Comparison of ENCODE assay signal across 8 mouse cellular contexts in the genomic region with DNA sequence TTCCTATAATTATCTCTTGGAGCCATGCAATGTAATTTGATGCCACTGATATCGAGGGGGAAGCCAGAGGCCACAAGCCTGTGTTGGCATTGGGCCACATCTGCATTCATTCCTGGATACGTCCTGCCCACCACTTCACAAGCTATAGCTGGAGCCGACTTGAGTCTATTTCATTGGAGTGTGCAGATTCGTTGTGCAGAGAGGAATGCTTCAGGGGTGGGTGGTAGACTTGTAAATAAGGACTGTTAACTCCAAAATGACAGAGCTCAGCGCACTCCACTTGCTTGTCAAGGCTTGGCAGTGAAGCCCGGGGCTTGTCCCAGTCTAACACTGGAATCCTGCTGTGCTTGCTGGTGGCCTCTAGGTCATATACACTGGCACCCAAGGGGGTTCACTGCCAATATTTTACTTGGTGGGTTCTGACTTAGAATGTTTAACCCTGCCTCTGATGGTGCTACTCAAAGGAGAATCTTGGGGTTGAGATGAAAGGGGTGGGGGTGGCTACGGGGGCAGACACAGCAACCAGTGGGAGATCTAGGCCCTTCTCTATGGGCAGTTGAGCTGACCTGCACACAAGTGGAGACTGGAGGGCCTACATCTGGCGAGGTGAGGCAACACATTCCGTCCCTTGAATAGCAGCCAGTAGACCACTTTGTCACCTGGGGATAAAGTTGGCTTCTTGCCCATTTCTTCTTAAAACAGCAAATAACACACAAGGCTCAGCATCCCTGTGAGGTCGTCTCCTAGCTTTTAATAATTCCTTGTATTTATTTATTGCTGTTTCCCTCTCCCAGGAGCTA.
DNase-seq lines count a peak whose midpoint lies in the region; ATAC-seq and TF ChIP-seq lines count a peak whose summit lies in the region.

No protein-coding gene starts in this region.

- H3K79me2 ChIP-seq in heart, adult 2 months (replicated peaks; ENCODE audit: control insufficient read depth, insufficient read depth, low read length) = no peaks in the 10 kb centered on the region; the same call in 1 of the 2 replicates
- no peaks in the 10 kb centered on the region for H3K79me2 ChIP-seq in MEL (ENCODE audit: control insufficient read depth, insufficient read depth, low read length, poor library complexity)

- peak; percentile 32 to 50 for DNase-seq in heart, adult 2 months
- DNase-seq in heart, postnatal 36 days = no peak
- DNase-seq in MEL (ENCODE audit: low read depth, low spot score) = peak; percentile 28
- no peak for DNase-seq in testis, postnatal 10 days (ENCODE audit: low spot score)
- no peak for DNase-seq in layer of hippocampus, postnatal 14 days (ENCODE audit: low spot score in 2 of 2)
- no peak for DNase-seq in frontal cortex, postnatal 14 days (ENCODE audit: low spot score in 2 of 2)

- no peak overlapping the region for H3K4me2 ChIP-seq in forebrain, embryonic 15.5 days (replicated peaks)
- no peak overlapping the region for H3K4me2 ChIP-seq in intestine, postnatal 0 days (replicated peaks; ENCODE audit: low read depth)

- TF ChIP-seq POLR2A in heart, adult 2 months (IDR thresholded peaks at IDR 0.05; ENCODE audit: insufficient read depth, low read depth, low read length) = no peak
- no peak for TF ChIP-seq POLR2A in MEL (IDR thresholded peaks at IDR 0.05; ENCODE audit: control insufficient read depth in 1 of 2, insufficient read depth in 1 of 2, low read depth in 1 of 2, low read length in 2 of 2, poor library complexity in 1 of 2)

- no peaks in the 10 kb centered on the region for H3K9me3 ChIP-seq in MEL (replicated peaks; ENCODE audit: insufficient read depth, low read length)
- no peaks in the 10 kb centered on the region for H3K9me3 ChIP-seq in forebrain, embryonic 15.5 days
- H3K9me3 ChIP-seq in intestine, postnatal 0 days (ENCODE audit: control insufficient read depth) = 0 out of 2 replicates have a peak, but pooled peaks cover 4% of the 10 kb centered on the region

- 0 out of 2 replicates have a peak, but pooled peaks have one; percentile 28 for TF ChIP-seq EP300 in heart, adult 2 months (IDR thresholded peaks at IDR 0.05; ENCODE audit: insufficient read depth, low read depth, low read length)
- TF ChIP-seq EP300 in MEL (IDR thresholded peaks at IDR 0.05; ENCODE audit: low read depth in 1 of 2, low read length in 2 of 2) = no peak

- no peak for TF ChIP-seq RAD21 in MEL (IDR thresholded peaks at IDR 0.05; ENCODE audit: low read depth, low read length)

- H3K27me3 ChIP-seq in heart, adult 2 months (ENCODE audit: control insufficient read depth, insufficient read depth, low read length) = no peaks in the 10 kb centered on the region
- no peaks in the 10 kb centered on the region for H3K27me3 ChIP-seq in MEL (ENCODE audit: control insufficient read depth in 1 of 2, insufficient read depth in 2 of 2, low read length in 2 of 2)
- no peaks in the 10 kb centered on the region for H3K27me3 ChIP-seq in forebrain, embryonic 15.5 days
- H3K27me3 ChIP-seq in intestine, postnatal 0 days (replicated peaks; ENCODE audit: control insufficient read depth, insufficient read depth, low read length) = no peaks in the 10 kb centered on the region

- peaks cover 7% of the 10 kb centered on the region for H3K4me1 ChIP-seq in heart, adult 2 months (ENCODE audit: control insufficient read depth, insufficient read depth, low read length)
- no peaks in the 10 kb centered on the region for H3K4me1 ChIP-seq in MEL (ENCODE audit: control insufficient read depth in 1 of 2, insufficient read depth in 2 of 2, low read length in 2 of 2)
- H3K4me1 ChIP-seq in forebrain, embryonic 15.5 days = peaks cover 5% of the 10 kb centered on the region; the same call in 1 of the 2 replicates
- H3K4me1 ChIP-seq in intestine, postnatal 0 days (replicated peaks; ENCODE audit: control insufficient read depth, insufficient read depth, low read length) = 0 out of 2 replicates have a peak, but pooled peaks cover 4% of the 10 kb centered on the region

- TF ChIP-seq CTCF in heart, adult 2 months (IDR thresholded peaks at IDR 0.05) = no peak
- no peak for TF ChIP-seq CTCF in MEL (IDR thresholded peaks at IDR 0.05 in 2 of 3, conservative IDR thresholded peaks at IDR 0.05 in 1 of 3; ENCODE audit: control insufficient read depth in 1 of 3, insufficient read depth in 1 of 3, low read depth in 2 of 3, low read length in 3 of 3, poor library complexity in 1 of 3, severe bottlenecking in 1 of 3)
- no peak for TF ChIP-seq CTCF in intestine, postnatal 0 days (IDR thresholded peaks at IDR 0.05; ENCODE audit: low read depth)

- no peak overlapping the region for H3K9ac ChIP-seq in heart, adult 2 months (ENCODE audit: low read depth, low read length)
- no peak overlapping the region for H3K9ac ChIP-seq in MEL (ENCODE audit: control insufficient read depth, low read depth, low read length, poor library complexity, severe bottlenecking)
- no peak overlapping the region for H3K9ac ChIP-seq in forebrain, embryonic 15.5 days (replicated peaks)
- H3K9ac ChIP-seq in intestine, postnatal 0 days (ENCODE audit: low read depth, low read length) = no peak overlapping the region

- ATAC-seq in forebrain, embryonic 15.5 days (replicated peaks) = peak; percentile 58
- 0 out of 2 replicates have a peak, but pooled peaks have one; percentile 51 for ATAC-seq in intestine, postnatal 0 days

- H3K27ac ChIP-seq in heart, adult 2 months = peak overlapping the region; percentile 53
- H3K27ac ChIP-seq in MEL (ENCODE audit: control insufficient read depth, low read depth, low read length) = no peak overlapping the region
- no peak overlapping the region for H3K27ac ChIP-seq in forebrain, embryonic 15.5 days (replicated peaks)
- H3K27ac ChIP-seq in intestine, postnatal 0 days (ENCODE audit: low read depth, low read length) = no peak overlapping the region; the same call in 1 of the 2 replicates

- WGBS in heart, adult 2 months = 36% methylated on average over 10 of the region's 10 CpGs
- 37% methylated on average over 10 of the region's 10 CpGs for WGBS in forebrain, embryonic 15.5 days
- WGBS in intestine, postnatal 0 days = 43% methylated on average over 10 of the region's 10 CpGs

- H3K36me3 ChIP-seq in heart, adult 2 months (ENCODE audit: control insufficient read depth, insufficient read depth, low read length) = no peaks in the 10 kb centered on the region; the same call in 1 of the 2 replicates
- no peaks in the 10 kb centered on the region for H3K36me3 ChIP-seq in MEL (ENCODE audit: control insufficient read depth in 1 of 2, insufficient read depth in 2 of 2, low read length in 2 of 2)
- H3K36me3 ChIP-seq in forebrain, embryonic 15.5 days = no peaks in the 10 kb centered on the region
- H3K36me3 ChIP-seq in intestine, postnatal 0 days (ENCODE audit: control insufficient read depth, insufficient read depth) = no peaks in the 10 kb centered on the region

- intact Hi-C loops in heart, adult 2 months (cut with DNase I) = loop anchor here (5.0 kb wide), 1 partner anchor 97 kb away; no protein-coding TSS in a partner anchor
- intact Hi-C loops in heart, postnatal 36 days (cut with DNase I) = loop anchor here (5.0 kb wide), 1 partner anchor 127 kb away; no protein-coding TSS in a partner anchor

- no peak overlapping the region for H3K4me3 ChIP-seq in heart, adult 2 months
- no peak overlapping the region for H3K4me3 ChIP-seq in MEL (ENCODE audit: control insufficient read depth in 1 of 2, insufficient read depth in 1 of 2, low read depth in 2 of 2, low read length in 2 of 2)
- no peak overlapping the region for H3K4me3 ChIP-seq in forebrain, embryonic 15.5 days
- H3K4me3 ChIP-seq in intestine, postnatal 0 days (ENCODE audit: low read depth, low read length) = no peak overlapping the region

TF ChIP-seq in MEL, 35 proteins besides CTCF, POLR2A, EP300 and RAD21:
- TF ChIP-seq TAL1 (IDR thresholded peaks at IDR 0.05; ENCODE audit: low read length) (no peak), TCF12 (IDR thresholded peaks at IDR 0.05; ENCODE audit: low read depth, low read length) (no peak), MAZ (IDR thresholded peaks at IDR 0.05; ENCODE audit: low read depth, low read length) (no peak), ETS1 (IDR thresholded peaks at IDR 0.05; ENCODE audit: low read depth, low read length) (no peak), GABPA (IDR thresholded peaks at IDR 0.05; ENCODE audit: low read depth, low read length) (no peak), NELFE (IDR thresholded peaks at IDR 0.05; ENCODE audit: low read depth, low read length) (no peak), GATA1 (IDR thresholded peaks at IDR 0.05; ENCODE audit: low read depth, low read length) (no peak), ZC3H11A (IDR thresholded peaks at IDR 0.05; ENCODE audit: low read depth, low read length) (no peak), CHD1 (IDR thresholded peaks at IDR 0.05; ENCODE audit: low read depth, low read length) (no peak), MXI1 (IDR thresholded peaks at IDR 0.05; ENCODE audit: low read depth, low read length) (no peak), MYB (IDR thresholded peaks at IDR 0.05; ENCODE audit: low read depth, low read length) (no peak), USF2 (IDR thresholded peaks at IDR 0.05; ENCODE audit: borderline replicate concordance in 1 of 2, insufficient read depth in 1 of 2, low read depth in 1 of 2, low read length in 2 of 2) (no peak), MAX (IDR thresholded peaks at IDR 0.05; ENCODE audit: low read length) (no peak), CHD2 (IDR thresholded peaks at IDR 0.05; ENCODE audit: low read length) (no peak)

Comparison
In these comparisons a context has a peak if more than half of its experiments do, and no peak if none do; other contexts are left out.
1. DNase-seq: peak in heart, adult 2 months (2 of 2) and MEL (single experiment); none in heart, postnatal 36 days (0 of 2), testis, postnatal 10 days (single experiment), layer of hippocampus, postnatal 14 days (0 of 2) and frontal cortex, postnatal 14 days (0 of 2).